Comparison of ENCODE assay signal across 12 mouse cellular contexts in the genomic region with DNA sequence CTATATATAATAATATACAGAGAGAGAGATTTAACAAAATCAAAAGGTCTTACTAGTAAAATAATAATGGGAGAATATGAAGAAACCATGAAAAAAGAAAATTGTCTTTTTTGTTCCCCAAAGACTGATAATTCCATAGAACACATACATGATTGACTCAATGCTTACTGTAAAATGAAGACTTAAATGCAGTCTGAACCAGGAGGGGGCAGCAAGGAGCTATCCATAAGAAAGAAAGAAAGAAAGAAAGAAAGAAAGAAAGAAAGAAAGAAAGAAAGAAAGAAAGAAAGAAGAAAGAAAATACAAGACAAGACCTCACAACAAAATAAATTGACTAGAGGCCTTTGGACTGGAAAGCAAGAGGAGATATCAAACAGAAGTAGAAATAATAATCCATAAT.
A peak's percentile ranks its signal among the peaks of the same experiment; 100 is the strongest.
DNase-seq lines count a peak whose midpoint lies in the region; ATAC-seq and TF ChIP-seq lines count a peak whose summit lies in the region.
"Had no signal": no experiment of that assay in that cellular context is flagged by ENCODE, and none has a peak within 500 bp of the region (broad histone marks: within the 10 kb centered on the region; RNA-seq: fewer than 3 reads in every experiment).

No protein-coding gene starts in this region.

- H3K9ac ChIP-seq in forebrain, postnatal 0 days = no peak overlapping the region
- H3K9ac ChIP-seq in forebrain, embryonic 11.5 days (ENCODE audit: low read length) = no peak overlapping the region
- H3K9ac ChIP-seq: liver, embryonic 15.5 days; stomach, embryonic 15.5 days had no signal

- no peaks in the 10 kb centered on the region for H3K4me1 ChIP-seq in forebrain, postnatal 0 days (ENCODE audit: insufficient read depth)
- no peaks in the 10 kb centered on the region for H3K4me1 ChIP-seq in forebrain, embryonic 11.5 days (replicated peaks; ENCODE audit: control insufficient read depth, insufficient read depth, low read length)
- no peaks in the 10 kb centered on the region for H3K4me1 ChIP-seq in cerebellum, adult 2 months (ENCODE audit: control insufficient read depth, insufficient read depth, low read length)
- H3K4me1 ChIP-seq: liver, embryonic 15.5 days; stomach, embryonic 15.5 days had no signal

- 0 out of 2 replicates have a peak, but pooled peaks have one; percentile 6 for TF ChIP-seq CTCF in forebrain, postnatal 0 days (IDR thresholded peaks at IDR 0.05; ENCODE audit: low read depth)
- TF ChIP-seq CTCF in left cerebral cortex, adult 2 months (IDR thresholded peaks at IDR 0.05) = peak; percentile 20
- TF ChIP-seq CTCF in cerebellum, adult 2 months (IDR thresholded peaks at IDR 0.05; ENCODE audit: borderline replicate concordance, insufficient read depth, low read depth, low read length) = no peak

- no peak overlapping the region for H3K4me2 ChIP-seq in forebrain, postnatal 0 days (ENCODE audit: low read depth)
- no peak overlapping the region for H3K4me2 ChIP-seq in forebrain, embryonic 11.5 days (ENCODE audit: low read depth, low read length, severe bottlenecking)
- H3K4me2 ChIP-seq: liver, embryonic 15.5 days; stomach, embryonic 15.5 days had no signal

- no peaks in the 10 kb centered on the region for H3K27me3 ChIP-seq in forebrain, postnatal 0 days (ENCODE audit: insufficient read depth, low read length)
- no peaks in the 10 kb centered on the region for H3K27me3 ChIP-seq in forebrain, embryonic 11.5 days (ENCODE audit: control insufficient read depth, insufficient read depth, low read length)
- no peaks in the 10 kb centered on the region for H3K27me3 ChIP-seq in cerebellum, adult 2 months (ENCODE audit: control insufficient read depth, insufficient read depth, low read length)
- H3K27me3 ChIP-seq: liver, embryonic 15.5 days; stomach, embryonic 15.5 days had no signal

- TF ChIP-seq POLR2A in cerebellum, adult 2 months (IDR thresholded peaks at IDR 0.05; ENCODE audit: borderline replicate concordance, insufficient read depth, low read length) = no peak

- no peak overlapping the region for H3K27ac ChIP-seq in forebrain, postnatal 0 days (ENCODE audit: low read depth, low read length)
- no peak overlapping the region for H3K27ac ChIP-seq in forebrain, embryonic 11.5 days (ENCODE audit: low read depth, low read length)
- no peak overlapping the region for H3K27ac ChIP-seq in left cerebral cortex, adult 2 months
- H3K27ac ChIP-seq in cerebellum, adult 2 months (ENCODE audit: insufficient read depth, low read length) = no peak overlapping the region
- H3K27ac ChIP-seq: liver, embryonic 15.5 days; stomach, embryonic 15.5 days had no signal

- ATAC-seq in forebrain, postnatal 0 days = no peak
- ATAC-seq in forebrain, embryonic 11.5 days (replicated peaks; ENCODE audit: low FRiP score) = no peak

- H3K9me3 ChIP-seq in forebrain, postnatal 0 days (ENCODE audit: low read length) = no peaks in the 10 kb centered on the region
- H3K9me3 ChIP-seq in forebrain, embryonic 11.5 days (ENCODE audit: control insufficient read depth, low read length) = no peaks in the 10 kb centered on the region
- H3K9me3 ChIP-seq: G1E; liver, embryonic 15.5 days; stomach, embryonic 15.5 days had no signal

- no peak overlapping the region for H3K4me3 ChIP-seq in forebrain, postnatal 0 days (ENCODE audit: low read depth, low read length)
- no peak overlapping the region for H3K4me3 ChIP-seq in forebrain, embryonic 11.5 days (ENCODE audit: low read depth, low read length)
- H3K4me3 ChIP-seq in left cerebral cortex, adult 2 months = no peak overlapping the region
- no peak overlapping the region for H3K4me3 ChIP-seq in cerebellum, adult 2 months (replicated peaks; ENCODE audit: insufficient read depth, low read depth, low read length)
- H3K4me3 ChIP-seq: liver, embryonic 15.5 days; stomach, embryonic 15.5 days had no signal

- no peaks in the 10 kb centered on the region for H3K36me3 ChIP-seq in forebrain, postnatal 0 days (ENCODE audit: insufficient read depth)
- no peaks in the 10 kb centered on the region for H3K36me3 ChIP-seq in forebrain, embryonic 11.5 days (ENCODE audit: control insufficient read depth, insufficient read depth, low read length)
- H3K36me3 ChIP-seq: G1E; liver, embryonic 15.5 days; stomach, embryonic 15.5 days had no signal

- DNase-seq in forebrain, postnatal 0 days = no peak
- DNase-seq in forebrain, embryonic 11.5 days (ENCODE audit: low spot score) = no peak
- no peak for DNase-seq in left cerebral cortex, adult 2 months (ENCODE audit: extremely low spot score in 1 of 2, low spot score in 2 of 2)
- DNase-seq in left cerebral cortex, adult 8-10 months (ENCODE audit: low spot score in 2 of 2) = no peak
- peak; percentile 4 for DNase-seq in thymus, postnatal 14 days
- no peak for DNase-seq in thymus, postnatal 0 days (ENCODE audit: low spot score)
- no peak for DNase-seq in spleen, postnatal 10 days (ENCODE audit: low spot score in 2 of 2)
- DNase-seq in cerebellum, adult 2 months = no peak
- DNase-seq: cerebellum, adult 11 months had no signal

- intact Hi-C loops in left cerebral cortex, adult 2 months (cut with DNase I) = loop anchor here (2.0 kb wide), 1 partner anchor 942 kb away; no protein-coding TSS in a partner anchor
